Mouse (Mus musculus): ENCODE data around the gene Snd1.
A peak's percentile ranks its signal among the peaks of the same experiment; 100 is the strongest.

Gene Snd1

DNA sequence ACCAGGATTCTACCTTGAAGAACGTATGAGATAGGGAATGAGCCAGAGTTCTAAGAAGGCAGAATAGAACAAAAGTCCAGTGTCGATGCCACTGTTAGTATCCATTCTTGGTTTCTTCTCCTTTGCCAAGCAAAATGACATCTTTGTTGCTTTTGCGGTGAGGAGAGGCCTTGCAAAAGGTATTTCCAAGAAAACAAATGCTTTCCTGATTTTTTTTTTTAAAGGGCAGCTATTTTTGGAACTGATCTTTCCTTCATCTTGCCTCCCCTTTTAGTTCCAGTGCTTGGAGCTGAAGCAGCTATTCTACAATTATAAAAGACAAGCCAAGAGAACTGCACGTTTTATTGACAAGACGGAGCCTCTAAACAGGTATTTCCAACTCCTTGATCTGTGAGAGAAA is at the start of gene Snd1:
Gene Snd1, plus strand, starts transcription at position 301 of the 400 bp plus-strand sequence.
- no peak for DNase-seq

DNA sequence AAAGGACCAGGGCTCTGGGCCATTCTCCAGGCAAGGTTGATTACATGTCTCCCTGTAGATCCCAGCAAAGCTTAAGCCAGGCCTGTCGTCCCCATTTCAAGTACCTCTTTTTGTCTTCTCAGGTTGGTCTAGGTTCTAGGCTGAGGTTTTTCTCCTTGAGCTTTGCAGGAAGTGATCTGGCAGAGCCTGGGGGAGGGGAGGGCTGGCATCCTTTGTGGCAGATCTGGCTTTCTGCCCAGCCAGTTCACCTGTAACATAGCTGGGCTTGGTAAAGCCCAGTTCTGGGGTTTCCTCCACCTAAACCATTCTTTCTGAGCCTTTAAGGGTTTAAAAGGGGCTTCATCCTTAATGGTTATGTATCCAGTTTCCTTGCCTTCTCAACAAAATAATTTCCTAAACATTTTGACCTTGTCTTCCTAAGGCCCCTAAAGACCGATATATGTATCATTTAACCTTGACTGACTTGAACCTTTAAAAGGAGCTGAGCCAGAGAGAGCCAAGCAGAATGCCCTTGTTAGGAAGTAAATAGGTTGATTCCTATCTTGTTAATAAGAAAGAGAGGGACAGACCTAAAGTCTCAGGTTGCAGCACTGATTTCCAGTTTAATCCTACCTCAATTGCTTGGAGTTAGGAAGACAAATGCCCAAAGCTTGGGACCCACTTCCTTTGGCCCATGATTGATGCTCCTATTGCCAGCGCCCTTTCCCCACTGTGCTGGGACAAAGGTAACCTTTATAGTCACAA is 47.7 kb upstream of the Snd1 start, which contains the start of gene Fscn3:
Gene Fscn3, plus strand, starts transcription at position 694 of the 744 bp plus-strand sequence.
- peak; percentile 24 for DNase-seq

DNA sequence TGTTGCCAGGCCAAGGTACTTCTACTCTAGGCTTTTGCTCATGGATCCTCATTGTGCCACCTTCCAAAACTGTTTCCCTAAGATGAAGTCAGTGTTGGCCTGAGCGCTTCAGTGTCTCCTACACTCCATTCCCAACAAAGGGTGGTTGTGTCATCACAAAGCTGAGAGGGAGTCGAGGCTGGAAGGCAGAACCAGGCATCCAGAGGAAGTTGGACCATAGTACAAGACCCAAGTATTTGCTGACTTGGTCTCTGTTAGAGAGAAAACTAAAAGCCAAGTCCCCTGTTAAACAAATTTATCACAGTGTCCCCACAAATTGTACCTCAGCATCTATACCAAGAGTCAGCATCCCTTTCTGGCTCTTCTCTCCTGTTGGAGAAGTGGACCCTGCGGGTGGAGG is 46.6 kb upstream of the Snd1 start, which contains the start of gene Gcc1:
Gene Gcc1, minus strand, starts transcription at position 101 of the 400 bp plus-strand sequence.
- DNase-seq: no peak

DNA sequence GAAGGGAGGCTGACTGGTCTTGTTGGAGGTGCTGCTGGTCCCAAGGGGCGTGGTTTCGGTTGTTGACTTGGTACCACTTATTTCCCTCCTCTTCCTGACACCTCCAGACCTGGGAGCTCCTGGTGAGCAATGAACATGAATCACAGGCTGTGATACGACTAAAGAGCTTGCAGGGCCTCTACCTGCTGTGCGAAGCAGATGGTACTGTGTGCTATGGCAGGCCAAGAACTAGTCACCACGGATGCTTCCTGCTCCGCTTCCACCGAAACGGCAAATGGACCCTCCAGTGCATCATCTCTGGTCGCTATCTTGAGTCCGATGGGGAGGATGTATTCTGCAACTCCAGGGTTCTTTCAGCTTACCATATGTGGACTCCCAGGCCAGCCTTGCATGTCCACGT is 45.1 kb upstream of the Snd1 start:
- no peak for DNase-seq

DNA sequence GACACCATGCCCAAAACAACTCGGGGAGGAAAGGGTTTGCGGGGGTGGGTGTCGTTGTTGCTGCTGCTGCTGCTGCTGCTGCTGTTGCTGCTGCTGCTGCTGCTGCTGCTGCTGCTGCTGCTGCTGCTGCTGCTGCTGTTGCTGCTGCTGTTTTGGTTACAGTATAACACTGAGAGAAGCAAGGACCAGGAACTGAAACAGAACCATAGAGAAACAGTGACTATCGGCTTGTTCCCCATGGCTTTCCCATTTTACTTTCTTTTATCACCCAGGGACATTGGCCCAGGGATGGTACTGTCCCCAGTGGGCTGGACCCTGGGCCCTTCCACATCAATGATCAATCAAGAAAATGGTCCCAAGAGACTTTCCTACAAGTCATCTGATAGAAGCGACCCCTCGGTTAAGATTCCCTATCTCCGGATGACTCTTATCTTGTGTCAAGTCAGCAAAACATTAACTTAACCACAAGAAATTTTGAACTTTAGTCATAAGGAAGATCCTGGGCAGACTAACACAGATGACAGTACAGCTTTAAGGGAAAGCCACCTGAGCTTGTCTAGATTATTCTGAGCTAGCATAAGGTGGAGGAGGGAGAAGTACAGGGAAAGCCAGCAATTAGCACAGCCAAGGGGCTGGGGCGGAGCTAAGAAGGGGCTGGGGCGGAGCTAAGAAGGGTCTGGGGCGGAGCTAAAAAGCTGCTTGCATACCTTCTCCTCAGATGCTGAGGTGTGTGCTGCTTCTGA is 44.0 kb upstream of the Snd1 start:
- DNase-seq: peak; percentile 50

DNA sequence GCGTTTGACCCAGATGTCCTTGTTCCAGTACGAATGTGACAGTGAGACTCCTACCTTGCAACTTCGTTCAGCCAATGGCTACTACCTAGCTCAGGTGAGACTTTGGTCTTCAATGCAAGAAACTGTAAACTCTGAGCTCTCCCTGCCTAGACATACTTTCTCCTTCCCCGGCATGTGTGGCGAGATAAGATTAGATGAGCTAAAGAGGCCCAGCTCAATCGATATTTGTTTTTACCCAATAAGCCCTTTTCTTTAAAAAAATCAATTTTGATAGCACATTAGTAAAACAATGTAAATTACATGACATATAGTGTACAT is 43.4 kb upstream of the Snd1 start:
- DNase-seq: no peak

DNA sequence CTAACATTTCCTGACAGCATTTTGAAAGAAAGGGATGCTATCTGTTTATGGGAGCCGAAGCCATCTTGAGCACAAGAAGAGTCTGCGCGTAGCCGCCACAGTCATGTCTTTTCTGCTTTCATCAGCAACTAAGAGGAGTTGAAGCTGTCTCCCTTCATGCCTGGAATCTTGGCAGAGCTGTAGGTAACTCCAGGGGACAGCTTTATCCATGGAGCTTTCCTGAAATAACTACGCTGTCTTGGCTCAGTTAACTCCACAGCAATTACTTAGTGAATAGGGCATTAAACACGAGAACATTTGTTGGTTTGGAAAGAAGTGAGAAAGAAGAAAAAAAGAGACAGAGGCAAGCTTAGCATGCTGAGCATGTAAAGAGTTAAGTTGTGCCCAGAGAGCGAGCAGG is 27.0 kb upstream of the Snd1 start:
- no peak for DNase-seq

DNA sequence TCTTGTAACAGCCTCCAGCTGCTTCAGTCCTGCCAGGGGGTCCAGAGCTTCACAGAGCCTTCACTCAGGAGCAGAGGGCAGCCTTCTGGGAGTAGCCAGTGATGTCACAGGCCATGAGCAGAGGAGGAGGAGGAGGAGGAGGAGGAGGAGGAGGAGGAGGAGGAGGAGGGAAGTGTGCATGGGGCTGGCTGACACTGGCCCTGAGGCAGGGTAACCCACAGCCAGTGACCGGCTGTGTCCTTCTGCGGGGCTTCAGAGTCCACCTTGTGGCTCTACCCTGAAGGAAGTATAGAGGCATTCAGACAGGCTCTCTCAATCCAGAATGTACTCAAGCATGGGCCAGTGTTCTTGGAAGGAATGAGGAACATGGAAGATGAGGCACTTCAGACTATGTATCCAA is 25.7 kb upstream of the Snd1 start, which contains the start of gene Pax4:
Gene Pax4, minus strand, starts transcription at position 101 of the 400 bp plus-strand sequence.
- no peak for DNase-seq

DNA sequence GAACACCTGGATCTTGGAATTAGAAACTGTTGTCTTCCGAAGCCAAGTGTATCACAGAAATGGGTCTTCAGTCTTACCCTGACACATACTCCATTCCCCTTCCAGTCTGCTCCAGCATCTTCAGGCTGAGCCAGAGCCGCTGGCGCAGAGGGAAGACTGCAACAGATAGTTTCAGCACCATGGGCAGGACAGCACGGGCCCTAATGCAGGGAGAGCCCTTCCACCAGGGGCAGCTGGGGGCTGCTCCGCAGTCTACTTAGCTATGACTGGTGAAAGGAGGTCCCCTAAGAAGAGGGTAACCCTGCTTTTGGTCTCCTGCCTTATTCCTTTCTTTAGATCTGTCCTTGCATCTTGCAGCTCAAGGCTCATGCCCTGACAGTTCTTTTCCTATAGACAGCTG is 24.5 kb upstream of the Snd1 start:
- no peak for DNase-seq

DNA sequence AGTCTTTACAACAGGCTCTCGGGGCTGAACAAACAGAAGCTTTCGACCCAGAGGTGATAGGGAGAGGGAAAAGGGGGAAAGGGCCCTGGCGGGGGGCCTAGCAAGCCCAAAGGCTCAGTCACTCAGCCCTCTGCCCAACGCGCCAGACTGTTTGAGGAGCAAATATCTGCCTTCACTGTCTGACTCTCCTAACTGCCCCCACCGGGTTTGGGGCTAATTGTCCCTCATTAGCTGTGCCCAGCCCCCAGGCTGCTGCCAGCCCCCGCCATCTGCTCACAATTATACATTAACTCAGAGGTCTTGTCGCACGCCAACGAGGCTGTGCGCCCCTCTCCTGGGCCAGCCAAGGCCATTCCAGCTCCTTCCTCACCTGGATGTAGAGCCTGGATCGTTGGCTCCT is 24.0 kb upstream of the Snd1 start:
- no peak for DNase-seq

DNA sequence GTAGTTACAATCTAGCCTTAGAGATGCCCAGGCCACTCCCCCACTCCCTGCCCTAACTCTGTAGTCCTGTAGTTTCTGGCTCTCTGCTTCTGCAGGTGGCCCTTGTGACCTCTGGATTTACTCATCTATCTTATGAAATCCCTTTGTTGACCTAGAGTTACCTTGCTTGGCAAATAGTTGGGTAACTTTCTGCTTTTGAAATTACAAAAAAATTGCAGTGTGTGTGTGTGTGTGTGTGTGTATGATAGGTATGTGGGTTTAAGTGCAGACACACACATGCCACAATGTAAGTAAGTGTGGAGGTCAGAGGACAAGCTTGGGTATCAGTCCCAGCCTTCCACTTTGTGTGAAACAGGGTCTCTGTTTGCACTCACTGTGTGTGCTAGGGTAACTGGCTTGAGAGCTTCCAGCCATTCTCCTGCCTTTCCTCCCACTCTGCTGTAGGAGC is 15.7 kb upstream of the Snd1 start:
- no peak for DNase-seq

DNA sequence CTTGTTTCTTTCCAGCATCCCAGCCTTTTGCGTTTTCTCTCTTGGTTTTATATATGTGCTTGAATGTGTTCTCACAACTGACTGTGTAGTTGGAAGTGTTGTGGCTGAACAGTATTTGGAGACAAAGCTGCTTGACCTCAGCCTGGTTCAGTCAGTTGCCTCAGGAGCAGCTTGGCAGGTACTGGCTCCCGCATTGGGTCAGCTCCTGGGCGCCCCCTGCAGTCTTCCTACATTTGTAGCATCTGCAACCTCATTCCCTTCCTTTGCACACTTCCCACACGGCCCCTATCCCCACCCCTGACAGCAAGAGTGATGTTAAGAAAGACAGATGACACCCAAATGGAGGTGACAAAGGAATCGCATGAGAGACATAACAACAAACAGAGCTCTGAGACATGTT is 14.4 kb upstream of the Snd1 start:
- DNase-seq: peak; percentile 82

DNA sequence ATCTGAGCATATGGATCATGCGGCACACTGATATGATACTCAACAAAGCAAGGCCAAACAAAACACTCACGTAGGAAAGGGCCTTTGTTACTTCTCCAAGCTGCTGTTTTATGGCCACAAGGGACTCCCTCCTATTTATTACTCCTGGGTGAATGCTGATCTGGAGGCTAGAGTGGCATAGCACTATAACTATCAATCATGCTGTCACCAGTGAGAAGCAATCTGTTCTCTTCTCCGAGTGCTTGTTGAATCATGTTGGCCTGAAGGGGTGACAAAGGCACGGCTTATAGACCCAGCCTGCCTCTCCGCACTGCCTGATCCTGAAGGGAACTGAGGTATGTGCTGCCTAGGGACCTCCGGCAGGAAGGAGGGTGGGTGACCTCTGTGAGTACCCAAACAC is 10.3 kb upstream of the Snd1 start:
- no peak for DNase-seq

DNA sequence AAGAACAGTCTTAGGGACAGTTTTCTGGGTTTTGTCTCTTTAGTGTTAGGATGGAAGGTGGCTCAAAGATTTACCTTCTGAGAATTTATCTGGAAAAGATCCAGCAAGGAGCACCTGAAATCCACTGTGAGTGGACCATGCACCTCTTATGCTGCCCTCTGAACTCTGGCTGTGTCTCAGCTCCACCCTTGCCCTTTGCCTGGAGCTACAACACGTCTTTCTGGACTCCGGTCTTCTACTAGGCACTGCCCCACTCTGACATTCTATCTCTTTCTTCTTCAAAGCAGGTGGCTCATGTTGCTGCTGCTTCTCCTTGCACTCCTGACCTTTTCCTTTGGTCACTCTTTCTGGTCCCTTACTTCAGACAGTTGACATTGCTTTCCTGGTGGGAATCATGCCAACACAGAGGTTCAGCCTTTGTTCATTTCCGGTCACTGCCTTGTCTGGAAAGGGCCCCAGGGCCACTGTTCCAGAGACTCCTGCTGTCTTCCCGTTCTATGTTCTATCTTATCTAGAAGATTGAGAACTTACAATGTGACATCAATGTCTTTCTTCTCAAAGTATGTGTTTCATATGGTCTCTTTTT is 4.8 kb upstream of the Snd1 start:
- DNase-seq: no peak

DNA sequence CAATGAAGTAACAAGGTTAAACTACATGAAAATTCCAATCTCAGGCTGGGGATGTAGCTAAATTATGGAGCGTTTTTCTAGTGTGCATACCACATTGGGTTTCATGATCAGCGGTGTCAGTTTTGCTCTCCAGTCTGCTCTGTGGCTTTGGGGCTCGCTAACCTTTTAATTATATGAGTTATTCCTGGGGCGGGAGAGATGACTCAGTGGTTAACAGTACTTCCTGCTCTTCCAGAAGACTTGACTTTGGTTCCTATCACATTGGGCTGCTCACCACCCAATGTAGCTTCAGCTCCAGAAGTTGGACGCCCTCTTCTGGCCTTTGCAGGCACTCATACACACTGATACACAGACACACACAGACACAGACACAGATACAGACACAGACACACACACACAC is 4.3 kb upstream of the Snd1 start:
- no peak for DNase-seq

DNA sequence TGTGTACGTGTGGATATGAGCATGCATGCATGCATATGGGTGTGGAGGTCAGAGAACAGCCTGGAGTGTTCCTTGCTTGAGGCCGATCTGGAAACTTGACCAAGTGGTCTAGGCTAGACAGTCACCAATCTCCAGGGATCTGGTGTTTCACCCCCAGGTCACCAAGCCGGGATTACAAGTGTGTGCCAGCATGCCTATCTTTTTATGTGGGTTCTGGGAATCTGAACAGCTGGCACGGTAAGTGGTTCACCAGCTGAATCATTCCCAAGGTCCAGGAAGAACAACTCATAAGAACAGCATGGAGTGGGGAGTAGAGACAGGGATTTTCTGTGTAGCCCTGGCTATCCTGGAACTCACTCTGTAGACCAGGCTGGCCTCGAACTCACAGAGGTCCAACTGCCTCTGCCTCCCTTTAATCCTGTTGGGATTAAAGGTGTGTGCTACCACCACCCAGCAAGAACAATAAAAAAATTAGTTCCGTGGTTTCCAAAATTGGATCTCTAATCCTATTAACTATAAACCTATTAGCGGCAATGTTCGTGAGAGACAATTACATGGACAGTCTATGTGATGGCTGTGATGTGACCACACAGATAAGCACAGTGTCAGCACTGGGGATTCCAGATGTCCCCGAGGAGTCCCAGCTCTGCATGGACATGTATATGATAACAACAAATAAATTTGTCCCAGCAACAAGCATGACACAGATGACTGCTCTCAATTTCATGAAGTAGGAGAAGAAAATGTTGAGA is 3.5 kb upstream of the Snd1 start:
- no peak for DNase-seq

DNA sequence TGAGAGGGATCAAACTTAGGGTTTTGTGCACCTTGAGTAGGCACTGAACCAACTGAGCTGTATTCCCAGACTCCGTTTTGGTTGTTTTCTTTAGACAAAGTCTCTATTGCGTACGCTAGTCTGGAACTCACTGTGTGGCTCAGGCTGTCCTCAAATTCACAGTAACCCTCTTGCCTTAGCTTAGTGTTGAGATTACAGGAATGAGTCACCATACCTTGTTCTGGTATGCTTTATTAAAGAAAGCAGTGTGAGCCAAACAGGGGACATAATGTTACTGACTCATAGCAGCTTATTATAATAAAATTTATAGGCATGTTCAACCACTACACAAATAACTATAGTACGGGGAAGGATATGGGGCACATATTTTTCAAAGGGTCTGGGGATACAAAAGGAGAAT is 728 bp upstream of the Snd1 start:
- DNase-seq: no peak

DNA sequence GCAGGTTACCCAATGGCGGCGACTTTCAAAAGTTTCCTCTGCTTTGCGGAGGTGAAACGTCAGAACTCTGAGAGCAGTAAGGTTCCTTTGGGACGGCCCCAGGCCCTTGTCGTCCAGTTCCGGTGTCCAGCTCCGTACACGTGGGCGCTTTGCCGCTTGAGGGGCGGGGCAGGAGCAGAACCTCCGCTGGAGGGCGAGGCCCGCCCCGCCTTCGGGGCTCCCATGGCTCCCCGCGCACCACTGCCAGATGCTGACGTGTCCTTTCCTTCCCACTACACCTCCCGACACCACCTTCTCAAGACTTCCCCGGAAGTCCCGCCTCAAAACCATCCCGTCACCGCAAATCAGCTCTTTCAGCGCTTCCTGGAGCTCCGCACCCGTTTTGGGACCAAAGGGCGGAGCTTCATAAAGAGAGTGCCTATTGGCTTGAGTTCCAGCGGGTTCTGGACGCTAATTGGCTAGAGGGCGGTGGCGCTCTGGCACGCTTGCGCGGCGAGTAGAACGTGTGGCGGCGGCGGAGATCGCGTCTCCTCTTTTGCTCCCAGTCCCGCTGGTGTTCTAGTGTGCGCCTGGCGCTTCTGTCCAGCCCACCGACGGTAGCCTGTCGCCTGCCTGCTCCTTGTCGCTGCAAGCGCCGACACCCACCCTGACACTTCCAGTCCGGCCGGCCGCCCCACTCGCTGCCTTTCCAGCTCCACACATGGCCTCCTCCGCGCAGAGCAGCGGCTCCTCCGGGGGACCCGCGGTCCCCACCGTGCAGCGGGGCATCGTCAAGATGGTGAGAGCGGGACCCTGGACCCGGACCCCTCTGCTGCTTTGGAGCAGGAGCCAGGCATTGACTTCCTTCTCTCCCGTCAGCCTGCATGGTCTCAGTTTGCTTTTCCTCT is 5.2 kb downstream of the Snd1 start:
- peak; percentile 99 for DNase-seq

DNA sequence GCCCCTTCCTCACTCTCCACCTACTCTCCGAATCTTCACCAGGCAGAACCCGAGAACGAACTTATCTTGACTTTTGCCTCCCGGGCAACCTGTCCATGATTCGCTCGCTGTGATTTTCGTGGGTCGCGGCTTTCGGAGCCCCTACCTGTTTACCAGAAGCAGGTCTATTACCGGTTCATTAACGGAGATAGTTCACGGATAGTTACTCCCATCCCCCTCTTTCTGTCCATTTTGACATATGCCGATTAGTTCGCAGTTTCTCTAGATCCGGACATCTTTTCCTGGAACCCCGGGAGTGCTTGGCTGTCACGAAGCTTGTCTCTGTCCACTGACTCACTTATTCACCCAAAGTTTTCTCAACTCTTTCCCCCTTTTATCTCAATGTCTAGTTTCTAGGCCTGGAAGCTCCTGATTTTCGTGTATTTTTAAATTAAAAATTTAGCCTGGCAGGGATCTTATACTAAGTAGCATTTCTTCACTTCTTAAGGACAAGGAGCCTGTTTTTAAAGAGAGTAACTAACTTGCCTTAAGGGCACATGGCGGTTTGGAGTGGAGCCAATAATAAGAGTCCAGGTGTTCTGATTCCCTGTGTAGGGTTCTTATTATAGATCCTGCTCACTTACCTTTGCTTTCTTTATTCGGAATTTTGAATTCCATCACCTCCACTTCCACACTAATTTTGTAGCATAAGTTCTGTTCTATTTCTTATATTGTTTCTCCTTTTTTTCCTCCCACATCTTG is 6.0 kb downstream of the Snd1 start:
- DNase-seq: no peak

DNA sequence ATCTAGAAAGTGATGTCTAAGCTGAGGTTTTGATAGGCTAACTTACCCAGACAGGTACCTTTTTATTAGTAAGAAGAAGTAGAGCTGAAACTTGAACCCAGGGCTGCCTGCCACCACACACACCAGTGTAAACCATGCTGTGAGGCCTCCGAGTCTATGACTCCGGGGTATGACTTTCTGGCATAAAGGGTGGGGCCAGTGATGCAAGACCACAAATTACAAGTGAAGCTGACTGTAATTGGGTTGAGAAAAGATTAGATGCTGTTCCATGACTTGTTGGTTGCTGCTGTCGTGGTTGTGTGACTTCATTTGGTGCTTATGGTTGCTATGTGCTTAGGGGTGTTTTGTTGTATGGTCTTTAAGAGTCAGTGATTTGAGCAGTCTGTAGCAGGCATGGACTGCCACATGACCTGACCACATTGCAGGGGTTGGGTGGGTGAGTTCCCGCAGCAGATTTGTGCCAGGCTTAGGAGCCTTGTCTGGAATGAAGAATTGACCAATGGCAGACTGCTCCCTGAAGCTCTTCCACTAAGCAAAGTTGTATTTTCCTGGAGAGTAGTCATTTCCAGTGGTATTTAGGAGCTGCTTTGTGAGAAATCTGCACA is 7.9 kb downstream of the Snd1 start:
- DNase-seq: no peak

DNA sequence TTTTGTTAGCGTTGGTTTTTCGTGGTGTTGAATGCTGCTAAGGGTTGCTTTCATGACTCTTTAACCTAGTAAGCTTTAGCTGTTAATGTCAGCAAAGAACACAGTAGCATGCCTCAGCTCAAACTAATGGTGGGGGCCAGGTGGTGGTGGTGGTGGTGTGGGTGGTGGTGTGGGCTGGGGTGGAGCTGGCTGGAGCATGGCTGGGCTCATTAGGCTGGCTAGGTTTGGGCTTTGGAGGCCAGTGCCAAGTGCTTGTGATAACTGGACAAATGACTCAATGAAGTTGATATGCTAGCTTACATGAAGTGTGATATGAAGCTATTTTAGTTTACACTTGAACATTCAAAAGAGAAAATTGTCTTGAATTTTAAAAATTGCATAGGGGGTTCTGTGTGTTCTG is 11.1 kb downstream of the Snd1 start:
- DNase-seq: no peak
